Mouse (Mus musculus): ENCODE measurements at regions not wholly inside any gene's neighbourhood (a gene's known extent, or its start where the extent isn't known, plus 50 kb on each side); places are given as distances from the start of the nearest gene placed in this dataset.

GRCm38 (mm10) chr3:9884691-9885354 is 203.1 kb upstream of the Gm9833 start:
- DNase-seq = peak; percentile 90

- DNase-seq = peak; percentile 97
Measured at GRCm38 (mm10) chr3:9885565-9885964, 202.3 kb upstream of the Gm9833 start.

GRCm38 (mm10) chr3:9886077-9886476 is 201.8 kb upstream of the Gm9833 start:
- no peak for DNase-seq

GRCm38 (mm10) chr3:9886765-9887626 is 200.9 kb upstream of the Gm9833 start:
- DNase-seq = peak; percentile 90

GRCm38 (mm10) chr3:9887627-9887994 is 200.3 kb upstream of the Gm9833 start:
- no peak for DNase-seq

- DNase-seq = no peak
Measured at GRCm38 (mm10) chr3:9888051-9888450, 199.9 kb upstream of the Gm9833 start.

- no peak for DNase-seq
Measured at GRCm38 (mm10) chr3:9892884-9893494, 194.9 kb upstream of the Gm9833 start.

- peak; percentile 80 for DNase-seq
Measured at GRCm38 (mm10) chr3:9895396-9896135, 192.3 kb upstream of the Gm9833 start.

GRCm38 (mm10) chr3:9896303-9896702 is 191.6 kb upstream of the Gm9833 start:
- DNase-seq = no peak

- DNase-seq = no peak
Measured at GRCm38 (mm10) chr3:9901663-9902062, 186.2 kb upstream of the Gm9833 start.

- no peak for DNase-seq
Measured at GRCm38 (mm10) chr3:9913357-9913756, 174.6 kb upstream of the Gm9833 start.

GRCm38 (mm10) chr3:9916538-9917106 is 171.3 kb upstream of the Gm9833 start:
- peak; percentile 60 for DNase-seq

GRCm38 (mm10) chr3:9920331-9920730 is 167.6 kb upstream of the Gm9833 start:
- peak; percentile 80 for DNase-seq

- DNase-seq = no peak
Measured at GRCm38 (mm10) chr3:9921730-9922129, 166.2 kb upstream of the Gm9833 start.

GRCm38 (mm10) chr3:9922541-9923046 is 165.3 kb upstream of the Gm9833 start:
- peak; percentile 51 for DNase-seq

- no peak for DNase-seq
Measured at GRCm38 (mm10) chr3:9924630-9925029, 163.3 kb upstream of the Gm9833 start.

- no peak for DNase-seq
Measured at GRCm38 (mm10) chr3:9936853-9937441, 151.0 kb upstream of the Gm9833 start.

GRCm38 (mm10) chr3:9938651-9939050 is 149.3 kb upstream of the Gm9833 start:
- DNase-seq = no peak

GRCm38 (mm10) chr3:9942631-9943030 is 145.3 kb upstream of the Gm9833 start:
- DNase-seq = no peak

- peak; percentile 95 for DNase-seq
Measured at GRCm38 (mm10) chr3:9947357-9948065, 140.4 kb upstream of the Gm9833 start.

- DNase-seq = no peak
Measured at GRCm38 (mm10) chr3:9948114-9948513, 139.8 kb upstream of the Gm9833 start.
